Mouse (Mus musculus): Measurements from ENCODE around the gene Acnat2.
"Not testable (repeated sequence)": the region's sequence is repeated elsewhere in the genome, so short reads cannot be mapped to it uniquely, and the experiment has no call there.

The Acnat2 gene

GRCm38 (mm10) chr4:49407957-49408356 is at the start of gene Acnat2:
TSS of gene Acnat2 (minus strand) at chr4:49408151.
- not testable (repeated sequence) for DNase-seq (ENCODE audit: low spot score in 2 of 2)

DNA sequence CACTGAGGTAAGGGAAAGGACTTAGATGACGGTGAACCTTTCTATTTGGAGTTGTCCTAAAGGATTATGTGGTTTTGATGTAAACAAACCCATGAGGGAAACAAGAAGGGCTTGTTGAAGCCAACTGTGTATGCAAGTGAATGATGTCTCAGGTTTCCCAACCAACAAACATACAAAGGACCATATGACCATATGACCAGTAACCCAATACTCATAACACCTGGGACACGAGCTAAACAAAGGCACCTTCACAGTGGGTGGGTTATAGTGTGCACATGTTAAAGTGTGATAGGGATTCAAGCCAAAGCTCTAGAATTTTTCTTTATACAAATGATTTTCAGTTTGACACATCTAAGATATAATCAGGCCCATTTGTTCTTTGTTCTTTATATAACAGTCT is 48.2 kb upstream of the Acnat2 start:
- DNase-seq (ENCODE audit: low spot score in 2 of 2), result no peak

DNA sequence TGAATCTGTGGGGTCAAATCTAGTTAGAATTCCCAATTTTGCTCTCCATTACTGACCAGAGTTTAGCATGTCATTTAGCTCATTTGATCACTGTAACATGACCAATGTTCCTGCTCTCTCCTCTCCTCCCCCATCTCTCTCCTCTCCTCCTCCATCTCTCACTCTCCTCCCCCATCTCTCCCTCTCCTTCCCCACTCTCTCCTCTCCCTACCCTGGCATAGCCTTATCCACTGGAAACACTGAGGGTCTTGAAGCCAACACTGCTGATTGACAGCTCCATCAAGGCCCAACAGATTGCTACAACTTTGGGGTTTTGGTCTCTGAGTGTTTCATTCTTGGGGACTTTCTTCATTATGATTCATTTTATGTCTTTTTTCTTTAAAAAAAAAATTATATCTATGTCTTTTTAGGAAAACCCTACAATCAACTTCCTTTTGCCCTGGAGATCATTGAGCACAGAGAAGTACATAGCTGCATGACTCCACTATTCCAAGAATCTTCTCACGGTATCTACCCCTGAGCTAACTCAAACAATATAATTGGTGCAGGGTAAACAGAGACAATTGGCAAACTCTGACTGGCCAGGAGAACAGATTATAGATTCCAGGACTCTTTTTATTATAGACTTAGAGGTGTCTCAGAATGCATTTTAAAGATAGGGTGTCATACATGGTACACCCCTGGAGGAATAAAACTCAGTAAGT is 44.0 kb upstream of the Acnat2 start:
- DNase-seq (ENCODE audit: low spot score in 2 of 2), result no peak

DNA sequence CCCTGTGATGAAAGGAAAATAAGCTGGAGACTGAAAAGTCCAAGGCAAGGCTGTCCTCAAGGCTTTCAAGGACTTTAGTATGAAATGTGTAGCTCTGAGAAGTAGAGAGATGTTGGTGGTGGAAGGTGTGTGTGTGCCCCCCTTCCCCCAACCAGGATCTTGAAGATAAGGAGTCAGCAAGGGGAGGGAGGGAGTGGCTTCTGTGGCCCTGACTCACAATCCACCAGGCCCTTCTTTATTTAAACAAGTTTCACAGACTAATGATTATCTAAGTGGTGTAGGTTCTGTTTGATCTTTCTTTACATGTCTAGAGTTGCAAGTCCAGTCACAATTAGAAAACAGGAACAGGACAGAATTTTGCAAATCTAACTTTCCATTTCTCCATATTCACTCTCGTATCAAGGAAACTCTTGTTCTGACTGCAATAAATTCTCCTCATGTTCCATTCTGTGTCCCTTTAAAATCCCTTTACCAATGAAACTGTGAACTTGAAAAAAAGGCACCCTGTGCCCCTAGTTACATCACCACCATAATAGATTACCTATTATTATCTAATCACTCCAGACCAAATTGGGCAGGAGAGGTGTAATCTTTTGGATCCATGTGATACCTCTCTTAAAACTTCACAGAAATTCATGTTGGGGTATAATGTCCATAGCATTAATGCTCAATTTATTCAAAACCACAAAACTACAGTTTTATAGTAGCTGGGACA is 43.3 kb upstream of the Acnat2 start:
- DNase-seq (ENCODE audit: low spot score in 2 of 2), result not testable (repeated sequence)

GRCm38 (mm10) chr4:49436968-49437367 is 29.0 kb upstream of the Acnat2 start:
- not testable (repeated sequence) for DNase-seq (ENCODE audit: low spot score in 2 of 2)

DNA sequence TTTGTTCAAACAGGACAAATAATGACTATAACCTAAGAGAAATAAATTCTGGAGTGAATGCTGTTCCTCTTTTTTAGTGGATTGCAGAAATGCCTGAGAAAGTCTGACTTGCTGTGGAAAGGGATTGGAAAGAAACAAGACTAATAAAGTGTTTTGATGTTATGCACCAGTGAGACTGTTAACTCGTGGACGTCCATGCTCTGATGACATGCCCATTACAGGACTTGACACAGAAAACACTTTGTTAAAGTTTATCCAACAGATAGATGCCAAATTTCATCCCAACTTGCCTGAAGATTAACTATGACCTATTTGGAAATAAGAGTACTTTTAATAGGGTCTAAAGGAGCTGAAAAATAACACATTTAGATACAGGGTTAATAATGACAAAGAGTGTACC is 2.2 kb upstream of the Acnat2 start:
- not testable (repeated sequence) for DNase-seq (ENCODE audit: low spot score in 2 of 2)

DNA sequence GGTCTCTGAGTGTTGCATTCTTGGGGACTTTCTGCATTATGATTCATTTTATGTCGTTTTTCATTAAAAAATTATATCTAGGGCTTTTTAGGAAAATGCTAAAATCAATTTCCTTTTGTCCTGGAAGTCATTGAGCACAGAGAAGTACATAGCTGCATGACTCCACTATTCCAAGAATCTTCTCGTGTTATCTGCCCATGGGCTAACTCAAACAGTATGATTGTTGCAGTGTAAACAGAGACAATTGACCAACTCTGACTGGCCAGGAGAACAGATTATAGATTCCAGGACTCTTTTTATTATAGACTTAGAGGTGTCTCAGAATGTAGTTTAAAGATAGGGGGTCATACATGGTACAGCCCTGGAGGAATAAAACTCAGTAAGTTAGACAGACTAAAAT is 21.1 kb downstream of the Acnat2 start:
- no peak for DNase-seq (ENCODE audit: low spot score in 2 of 2)

DNA sequence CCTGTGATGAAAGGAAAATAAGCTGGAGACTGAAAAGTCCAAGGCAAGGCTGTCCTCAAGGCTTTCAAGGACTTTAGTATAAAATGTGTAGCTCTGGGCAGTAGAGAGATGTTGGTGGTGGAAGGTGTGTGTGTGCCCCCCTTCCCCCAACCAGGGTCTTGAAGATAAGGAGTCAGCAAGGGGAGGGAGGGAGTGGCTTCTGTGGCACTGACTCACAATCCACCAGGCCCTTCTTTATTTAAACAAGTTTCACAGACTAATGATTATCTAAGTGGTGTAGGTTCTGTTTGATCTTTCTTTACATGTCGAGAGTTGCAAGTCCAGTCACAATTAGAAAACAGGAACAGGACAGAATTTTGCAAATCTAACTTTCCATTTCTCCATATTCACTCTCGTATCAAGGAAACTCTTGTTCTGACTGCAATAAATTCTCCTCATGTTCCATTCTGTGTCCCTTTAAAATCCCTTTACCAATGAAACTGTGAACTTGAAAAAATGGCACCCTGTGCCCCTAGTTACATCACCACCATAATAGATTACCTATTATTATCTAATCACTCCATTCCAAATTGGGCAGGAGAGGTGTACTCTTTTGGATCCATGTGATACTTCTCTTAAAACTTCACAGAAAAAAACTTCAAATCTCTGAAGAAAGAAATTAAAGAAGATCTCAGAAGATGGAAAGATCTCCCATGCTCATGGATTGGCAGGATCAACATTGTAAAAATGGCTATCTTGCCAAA is 24.2 kb downstream of the Acnat2 start:
- not testable (repeated sequence) for DNase-seq (ENCODE audit: low spot score in 2 of 2)

- not testable (repeated sequence) for DNase-seq (ENCODE audit: low spot score in 2 of 2)
These were observed 39.9 kb downstream of the Acnat2 start for GRCm38 (mm10) chr4:49368046-49368445.

DNA sequence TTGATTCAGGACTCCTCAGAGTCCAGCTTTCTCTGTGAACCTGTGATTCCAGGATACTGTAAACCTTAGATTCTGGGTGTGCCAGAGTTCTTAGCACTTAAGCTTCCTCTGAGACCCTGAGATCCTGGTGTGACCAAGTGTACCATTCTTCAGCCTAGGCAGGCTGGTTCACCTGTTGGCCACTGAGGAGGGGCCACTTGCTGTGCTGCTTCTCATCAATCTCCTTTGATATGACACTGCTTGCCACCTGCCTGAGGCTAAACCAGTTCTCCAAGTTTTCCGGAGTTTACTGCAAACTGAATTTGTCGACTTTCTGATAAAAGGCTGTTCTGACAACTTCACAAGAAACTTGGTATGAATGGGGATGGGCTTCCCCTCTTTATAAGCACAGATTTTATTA is 50.9 kb downstream of the Acnat2 start:
- no peak for DNase-seq (ENCODE audit: low spot score in 2 of 2)

GRCm38 (mm10) chr4:49350470-49350869 is 57.5 kb downstream of the Acnat2 start:
- no peak for DNase-seq (ENCODE audit: low spot score in 2 of 2)

- no peak for DNase-seq (ENCODE audit: low spot score in 2 of 2)
These were observed 59.3 kb downstream of the Acnat2 start for GRCm38 (mm10) chr4:49348677-49349076.

GRCm38 (mm10) chr4:49348001-49348400 is 60.0 kb downstream of the Acnat2 start:
- not testable (repeated sequence) for DNase-seq (ENCODE audit: low spot score in 2 of 2)

- not testable (repeated sequence) for DNase-seq (ENCODE audit: low spot score in 2 of 2)
These were observed 67.9 kb downstream of the Acnat2 start for GRCm38 (mm10) chr4:49340091-49340490.

DNA sequence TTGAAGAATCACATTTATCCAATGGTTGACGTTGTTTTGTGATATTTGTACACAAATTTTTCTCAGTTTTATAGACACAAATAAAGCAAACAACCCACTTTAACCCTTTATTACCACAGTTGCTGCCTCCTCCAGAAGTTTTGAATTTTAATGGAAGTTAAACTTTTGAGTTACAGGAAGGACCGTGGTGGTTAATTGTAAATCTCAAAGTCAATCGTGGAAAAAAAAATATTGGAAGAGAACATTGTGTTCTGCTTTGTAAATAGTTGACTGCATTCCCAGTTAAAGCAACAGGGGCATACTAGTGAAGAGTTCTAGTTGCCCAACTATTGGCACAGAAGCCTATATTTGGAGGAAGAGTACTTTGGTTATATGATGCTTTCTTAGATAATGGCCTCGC is 70.0 kb downstream of the Acnat2 start:
- DNase-seq (ENCODE audit: low spot score in 2 of 2), result not testable (repeated sequence)

Data from right cerebral cortex, postnatal 10 days (tissue).